Mouse (Mus musculus) ZHBTc4 (cell line): ENCODE data around the gene Slc39a11.

Experiments used
- DNase-seq: peaks from one replicate; pipeline ENCODE4 v3.0.0-alpha.2; 2011; ENCODE audit warnings: low read depth, low spot score

Gene Slc39a11

GRCm38 (mm10) chr11:113253169-113253568, 396.7 kb downstream of the Slc39a11 start:
- DNase-seq = no peak

GRCm38 (mm10) chr11:113251172-113251571, 398.7 kb downstream of the Slc39a11 start:
- no peak for DNase-seq

- DNase-seq = no peak
Observed at GRCm38 (mm10) chr11:113246475-113246874, 403.4 kb downstream of the Slc39a11 start.

- peak; percentile 43 for DNase-seq
Observed at GRCm38 (mm10) chr11:113245666-113246065, 404.2 kb downstream of the Slc39a11 start.

DNA sequence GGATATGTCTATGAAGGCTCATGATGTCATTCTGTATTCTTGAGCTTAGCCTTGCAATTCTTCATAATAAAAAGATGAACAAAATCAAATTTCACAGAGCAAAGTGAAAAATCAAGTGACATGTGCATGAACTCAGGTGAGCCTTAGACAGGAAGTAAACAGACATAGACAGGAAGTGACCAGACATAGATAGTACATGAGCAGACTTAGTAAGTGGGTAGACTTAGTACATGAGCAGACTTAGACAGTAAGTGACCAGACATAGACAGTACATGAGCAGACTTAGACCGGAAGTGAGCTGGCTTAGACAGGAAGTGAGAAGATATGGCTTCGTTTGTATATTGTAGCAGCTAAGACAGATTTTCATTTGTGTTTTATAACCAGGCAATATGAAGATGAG, 415.4 kb downstream of the Slc39a11 start:
- no peak for DNase-seq

DNA sequence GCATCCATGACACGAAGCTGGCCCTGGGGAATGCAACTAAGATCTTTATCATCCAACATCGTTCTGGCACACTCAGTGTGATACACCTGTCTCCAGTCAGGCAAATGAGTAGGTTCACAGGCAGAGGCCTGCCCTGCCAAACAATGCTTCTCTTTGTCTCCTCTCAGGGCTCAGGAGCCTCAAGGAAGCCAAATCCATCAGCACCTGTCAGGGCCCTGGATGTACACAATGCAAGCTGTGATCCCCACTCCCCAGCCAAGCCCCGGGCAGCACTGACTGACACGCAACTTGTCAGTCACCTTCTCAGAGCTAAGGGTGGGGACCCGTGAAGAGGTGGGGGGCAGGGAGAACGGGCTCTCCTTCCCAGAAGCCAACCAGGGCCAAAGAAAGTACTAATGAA, 417.8 kb downstream of the Slc39a11 start:
- DNase-seq = peak; percentile 20

DNA sequence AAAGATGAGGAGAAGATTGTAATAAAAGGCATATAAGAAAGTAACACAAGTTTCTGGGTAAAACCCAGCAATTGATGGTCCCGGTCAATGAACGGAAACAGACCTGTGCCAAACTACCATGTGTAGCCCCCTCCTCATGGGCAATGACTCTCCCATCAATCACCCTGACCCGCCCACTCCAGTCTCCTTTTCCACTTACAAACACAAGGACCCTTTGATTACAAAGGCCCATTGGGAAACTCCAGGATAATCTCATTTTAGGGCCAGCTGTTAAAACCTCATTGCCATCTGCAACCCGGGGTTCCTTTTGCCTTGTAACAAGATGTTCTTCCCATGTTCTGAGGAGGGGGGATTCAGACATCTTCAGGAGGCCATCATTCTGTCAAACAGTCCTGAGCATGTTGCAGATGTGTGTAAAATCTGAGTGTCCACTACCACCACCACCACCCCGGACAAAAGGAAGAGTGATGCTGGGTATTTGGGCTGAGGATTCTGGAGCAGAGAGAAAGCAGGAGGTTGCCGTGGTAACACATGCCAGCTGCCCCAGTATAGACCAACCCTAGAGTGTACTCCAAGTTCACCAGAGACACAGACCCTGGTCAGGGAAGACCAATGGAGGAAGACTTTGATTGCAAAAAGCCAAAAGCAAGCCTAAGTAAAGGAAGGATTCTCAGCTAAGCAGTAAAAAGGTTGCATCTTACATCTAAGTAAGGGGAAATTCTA, 419.3 kb downstream of the Slc39a11 start:
- no peak for DNase-seq

GRCm38 (mm10) chr11:113225748-113226147, 424.1 kb downstream of the Slc39a11 start:
- DNase-seq = no peak

- DNase-seq = peak; percentile 22
Observed at GRCm38 (mm10) chr11:113223756-113224323, 426.0 kb downstream of the Slc39a11 start.

DNA sequence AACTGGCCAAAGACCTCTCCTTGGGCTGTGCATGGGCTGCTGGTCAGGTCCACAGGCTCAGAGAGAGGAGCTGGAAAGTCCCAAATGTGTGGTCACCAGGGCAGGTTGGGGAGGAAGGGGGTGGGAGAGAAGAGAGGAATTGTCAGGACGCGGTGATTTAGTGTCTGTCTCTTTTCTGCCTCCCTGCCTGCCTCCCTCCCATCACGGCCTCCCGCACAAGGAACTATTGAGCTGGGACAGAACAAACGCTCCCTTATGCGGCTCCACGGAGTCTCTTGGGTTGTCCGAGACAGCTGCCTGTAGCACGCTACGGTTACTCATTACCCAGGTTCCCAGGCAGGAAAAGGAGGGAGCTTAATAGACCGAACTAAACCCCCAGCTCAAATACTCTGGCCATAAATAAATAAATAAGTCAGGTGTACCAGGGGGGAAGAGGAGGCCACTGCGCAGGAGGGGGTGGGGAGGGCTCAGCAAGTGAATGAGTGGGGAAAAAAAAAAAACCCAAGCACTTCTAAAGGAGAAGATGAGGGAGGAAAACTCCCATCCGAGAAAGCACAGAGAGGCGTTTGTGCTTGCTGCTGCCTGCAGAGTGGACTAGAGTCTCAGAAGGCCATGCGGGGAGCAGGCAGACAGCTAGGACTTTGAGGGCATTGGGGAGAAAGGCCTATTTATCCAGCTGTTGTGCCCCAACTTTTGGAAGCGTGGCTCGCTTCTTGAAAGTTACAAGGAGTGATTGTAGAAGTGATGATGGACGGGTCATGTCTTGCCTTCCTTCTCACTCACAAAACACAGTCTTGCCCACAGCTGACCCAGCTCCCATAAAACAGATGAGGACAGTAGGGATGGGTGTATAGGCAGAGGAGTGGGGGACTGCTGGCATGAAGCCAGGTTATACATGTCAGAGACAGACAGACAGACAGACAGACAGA, 428.3 kb downstream of the Slc39a11 start:
- DNase-seq = no peak

- DNase-seq = peak; percentile 24
Observed at GRCm38 (mm10) chr11:113220649-113221048, 429.2 kb downstream of the Slc39a11 start.

DNA sequence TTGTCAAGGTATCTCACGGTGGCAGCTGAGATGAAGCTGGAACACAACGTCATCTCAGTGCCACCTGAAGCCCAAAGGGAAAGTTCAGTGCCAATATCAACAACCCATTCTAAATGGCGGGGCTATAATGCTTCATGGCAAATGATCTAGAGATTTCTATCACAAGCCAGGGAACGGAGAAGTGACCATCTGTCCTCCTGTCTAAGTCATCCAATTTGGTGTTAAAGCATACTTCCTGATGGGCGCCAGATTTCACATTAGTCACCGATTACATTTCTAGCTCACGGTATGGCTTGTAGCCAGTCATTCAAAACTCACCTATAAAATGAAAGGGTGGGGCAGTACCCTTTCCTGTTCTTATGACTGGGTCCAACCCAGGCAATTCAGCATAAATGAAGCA, 435.1 kb downstream of the Slc39a11 start:
- no peak for DNase-seq

DNA sequence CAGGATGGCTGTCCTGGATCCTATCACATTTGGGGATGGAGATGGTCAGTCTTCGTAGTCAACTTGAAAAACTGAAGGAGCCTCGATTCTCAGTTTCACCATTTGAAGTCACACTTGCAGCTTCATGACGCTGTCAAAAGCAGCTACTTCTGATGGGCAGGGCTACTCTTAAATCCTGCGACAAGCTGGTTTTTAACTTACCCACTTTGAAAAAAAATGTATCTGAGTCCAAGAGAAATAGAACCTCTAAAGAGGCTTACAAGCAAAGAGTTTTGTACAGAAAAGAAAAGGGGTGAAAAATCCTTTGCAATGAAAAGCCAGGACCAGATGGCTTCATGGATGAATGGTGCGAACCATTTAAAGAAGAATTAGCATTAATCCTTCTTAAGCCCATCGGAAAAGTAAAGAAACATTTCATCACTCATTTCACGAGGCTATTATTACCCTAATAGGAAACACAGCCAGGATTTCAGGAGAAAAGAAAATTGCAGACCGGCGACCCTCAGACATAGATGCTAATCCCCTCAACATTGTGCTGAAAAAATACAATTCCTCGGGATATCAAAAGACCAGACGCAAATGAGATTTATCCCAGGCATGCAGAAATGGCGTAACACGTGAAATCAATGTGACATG, 437.4 kb downstream of the Slc39a11 start:
- DNase-seq = no peak

GRCm38 (mm10) chr11:113209220-113209878, 440.5 kb downstream of the Slc39a11 start:
- no peak for DNase-seq

DNA sequence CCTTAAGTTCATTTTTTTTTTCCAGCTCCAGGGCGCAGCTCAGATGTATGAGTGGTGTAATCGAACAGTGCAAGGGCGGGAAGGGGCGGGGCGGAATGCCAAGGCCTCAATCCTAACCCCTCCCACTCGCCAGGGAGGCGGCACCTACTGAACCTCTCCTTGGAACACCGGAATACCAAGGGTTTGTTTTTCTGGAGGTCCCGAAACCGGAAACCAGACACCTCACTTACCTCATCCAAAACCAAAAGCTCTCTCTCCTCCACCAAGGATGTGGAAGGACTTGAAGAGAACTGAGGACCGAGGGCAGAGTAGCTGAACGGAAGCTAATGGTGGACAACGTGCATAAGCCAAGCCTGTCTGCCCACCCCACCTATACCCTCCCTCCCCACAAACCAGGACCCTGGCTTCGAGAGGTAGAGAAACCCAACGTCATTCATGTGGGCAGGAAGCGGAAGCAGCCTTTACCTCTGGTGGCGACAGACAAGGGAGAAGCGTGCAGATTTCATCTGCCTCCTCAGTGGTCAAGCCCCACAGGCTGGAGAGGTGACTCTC, 441.3 kb downstream of the Slc39a11 start:
- peak; percentile 91 for DNase-seq

DNA sequence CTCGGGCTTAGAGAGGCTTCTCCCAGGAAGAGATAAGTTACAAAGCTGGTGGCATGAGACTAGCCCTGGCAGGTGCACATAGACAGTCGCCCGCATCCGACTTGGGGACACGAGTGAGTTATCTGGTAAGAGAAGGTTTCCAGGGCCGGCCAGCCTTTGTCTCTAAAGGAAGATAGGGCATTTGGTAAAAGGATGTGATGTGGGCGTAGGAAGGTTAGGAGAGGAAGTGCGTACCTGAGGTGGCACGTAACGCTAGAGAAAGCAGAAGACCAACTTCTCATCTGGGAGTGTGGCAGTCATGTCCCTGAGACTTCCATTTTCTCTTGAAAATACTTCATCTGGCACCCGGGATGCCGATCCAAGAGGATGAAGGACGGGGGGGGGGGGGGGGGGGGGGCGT, 441.9 kb downstream of the Slc39a11 start:
- DNase-seq = no peak

- no peak for DNase-seq
Observed at GRCm38 (mm10) chr11:113206099-113206498, 443.8 kb downstream of the Slc39a11 start.

DNA sequence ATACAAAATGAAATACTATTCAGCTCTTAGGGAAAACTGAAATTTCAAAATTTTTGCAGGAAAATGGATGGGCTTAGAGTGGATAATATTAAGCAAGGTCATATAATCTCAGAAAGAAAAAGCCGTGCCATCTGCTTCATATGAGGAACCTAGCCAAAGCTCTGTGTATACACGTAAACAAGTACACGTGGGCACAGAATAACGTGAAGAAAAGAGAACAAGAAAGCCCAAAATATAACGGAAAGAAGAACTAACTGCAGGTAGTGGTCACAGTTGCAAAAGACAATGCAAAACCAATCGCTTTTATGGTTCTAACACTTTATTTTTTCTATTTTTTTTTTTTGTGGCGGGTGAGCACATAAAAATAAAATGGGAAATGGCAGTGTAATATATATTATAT, 446.9 kb downstream of the Slc39a11 start:
- no peak for DNase-seq

- peak; percentile 91 for DNase-seq
Observed at GRCm38 (mm10) chr11:113201470-113201997, 448.3 kb downstream of the Slc39a11 start.

GRCm38 (mm10) chr11:113200901-113201300, 449.0 kb downstream of the Slc39a11 start:
- no peak for DNase-seq

DNA sequence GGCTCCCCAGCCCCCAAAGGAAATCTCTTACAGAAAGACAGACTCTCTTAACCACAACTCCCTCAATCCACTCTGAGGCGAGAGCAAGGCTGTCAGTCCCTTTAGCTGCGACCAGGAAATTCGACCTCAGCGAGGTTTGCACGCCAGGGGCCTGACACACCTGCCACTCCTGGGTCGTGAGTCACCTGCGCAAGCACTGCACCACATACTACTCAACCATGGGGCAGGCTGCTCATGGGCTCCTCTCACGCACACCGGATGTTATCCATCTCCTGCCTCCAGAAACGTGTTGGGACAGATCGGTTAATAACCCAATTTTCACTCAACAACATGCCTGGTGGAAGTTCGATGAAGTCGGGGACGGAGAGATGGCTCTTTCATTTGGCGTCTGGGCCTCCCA, 451.3 kb downstream of the Slc39a11 start:
- DNase-seq = no peak
